ENCODE assay signal across 27 mouse cellular contexts in the genomic region with DNA sequence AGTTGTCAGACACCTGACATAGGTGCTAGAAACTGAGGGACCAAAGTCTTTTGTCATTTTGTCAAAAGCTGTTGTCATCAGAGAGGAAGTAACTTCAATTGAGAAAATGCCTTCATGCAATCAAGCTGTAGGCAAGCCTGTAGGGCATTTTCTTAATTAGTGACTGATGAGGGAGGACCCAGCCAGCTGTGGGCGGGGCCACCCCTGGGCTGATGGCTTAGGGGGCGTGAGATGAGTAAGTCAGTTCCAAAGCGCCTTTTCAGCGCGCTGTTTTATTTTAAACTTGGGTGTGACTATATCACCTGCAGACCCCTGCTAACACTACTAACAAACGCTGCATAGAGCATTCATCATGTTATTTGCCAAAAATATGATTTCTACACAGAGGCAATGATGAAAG.
A peak's percentile ranks its signal among the peaks of the same experiment; 100 is the strongest.
DNase-seq lines count a peak whose midpoint lies in the region; ATAC-seq and TF ChIP-seq lines count a peak whose summit lies in the region.
"Had no signal": no experiment of that assay in that cellular context is flagged by ENCODE, and none has a peak within 500 bp of the region (broad histone marks: within the 10 kb centered on the region; RNA-seq: fewer than 3 reads in every experiment).

No protein-coding gene starts in this region.

- no peak overlapping the region for H3K9ac ChIP-seq in forebrain, embryonic 12.5 days
- H3K9ac ChIP-seq in forebrain, postnatal 0 days: no peak overlapping the region
- no peak overlapping the region for H3K9ac ChIP-seq in liver, embryonic 11.5 days (ENCODE audit: low read depth, low read length)
- H3K9ac ChIP-seq in liver, embryonic 12.5 days: no peak overlapping the region
- H3K9ac ChIP-seq: embryonic facial prominence, embryonic 12.5 days; embryonic facial prominence, embryonic 15.5 days; heart, embryonic 13.5 days; hindbrain, embryonic 12.5 days; intestine, embryonic 15.5 days had no signal

- no peak for TF ChIP-seq CTCF in forebrain, postnatal 0 days (IDR thresholded peaks at IDR 0.05; ENCODE audit: low read depth)

- ATAC-seq in forebrain, embryonic 12.5 days (ENCODE audit: low FRiP score): 0 out of 2 replicates have a peak, but pooled peaks have one; percentile 46
- ATAC-seq in forebrain, postnatal 0 days: no peak
- 0 out of 2 replicates have a peak, but pooled peaks have one; percentile 31 for ATAC-seq in liver, embryonic 11.5 days (replicated peaks; ENCODE audit: low FRiP score)
- ATAC-seq in liver, embryonic 12.5 days: no peak
- ATAC-seq: CD4-positive, CD25-positive, alpha-beta regulatory T cell, adult 4 months; intestine, embryonic 15.5 days had no signal

- no peak overlapping the region for H3K27ac ChIP-seq in forebrain, embryonic 12.5 days
- H3K27ac ChIP-seq in forebrain, postnatal 0 days (ENCODE audit: low read depth, low read length): no peak overlapping the region
- H3K27ac ChIP-seq in liver, embryonic 11.5 days (ENCODE audit: low read depth, low read length): no peak overlapping the region
- no peak overlapping the region for H3K27ac ChIP-seq in liver, embryonic 12.5 days
- H3K27ac ChIP-seq: embryonic facial prominence, embryonic 12.5 days; embryonic facial prominence, embryonic 15.5 days; heart, adult 2 months; heart, embryonic 10.5 days; heart, embryonic 13.5 days; hindbrain, embryonic 12.5 days; intestine, embryonic 15.5 days had no signal

- H3K4me2 ChIP-seq in forebrain, embryonic 12.5 days: no peak overlapping the region
- H3K4me2 ChIP-seq in forebrain, postnatal 0 days (ENCODE audit: low read depth): no peak overlapping the region
- H3K4me2 ChIP-seq in liver, embryonic 11.5 days: no peak overlapping the region
- H3K4me2 ChIP-seq in liver, embryonic 12.5 days: no peak overlapping the region
- H3K4me2 ChIP-seq: embryonic facial prominence, embryonic 12.5 days; embryonic facial prominence, embryonic 15.5 days; heart, embryonic 13.5 days; hindbrain, embryonic 12.5 days; intestine, embryonic 15.5 days had no signal

- 59% methylated on average over 6 of the region's 6 CpGs for WGBS in forebrain, embryonic 12.5 days
- 40% methylated on average over 6 of the region's 6 CpGs for WGBS in forebrain, postnatal 0 days
- 55% methylated on average over 6 of the region's 6 CpGs for WGBS in liver, embryonic 11.5 days
- WGBS in liver, embryonic 12.5 days (ENCODE audit: insufficient replicate concordance): 53% methylated on average over 6 of the region's 6 CpGs

- no peaks in the 10 kb centered on the region for H3K36me3 ChIP-seq in forebrain, embryonic 12.5 days (replicated peaks)
- H3K36me3 ChIP-seq in forebrain, postnatal 0 days (ENCODE audit: insufficient read depth): no peaks in the 10 kb centered on the region
- no peaks in the 10 kb centered on the region for H3K36me3 ChIP-seq in liver, embryonic 11.5 days (ENCODE audit: control insufficient read depth, insufficient read depth, low read length)
- no peaks in the 10 kb centered on the region for H3K36me3 ChIP-seq in liver, embryonic 12.5 days
- H3K36me3 ChIP-seq: embryonic facial prominence, embryonic 12.5 days; embryonic facial prominence, embryonic 15.5 days; heart, embryonic 10.5 days; heart, embryonic 13.5 days; hindbrain, embryonic 12.5 days; intestine, embryonic 15.5 days had no signal

- no peak overlapping the region for H3K4me3 ChIP-seq in forebrain, embryonic 12.5 days (replicated peaks)
- no peak overlapping the region for H3K4me3 ChIP-seq in forebrain, postnatal 0 days (ENCODE audit: low read depth, low read length)
- no peak overlapping the region for H3K4me3 ChIP-seq in liver, embryonic 11.5 days (ENCODE audit: low read depth, low read length)
- H3K4me3 ChIP-seq in liver, embryonic 12.5 days: no peak overlapping the region
- H3K4me3 ChIP-seq: embryonic facial prominence, embryonic 12.5 days; embryonic facial prominence, embryonic 15.5 days; heart, adult 2 months; heart, embryonic 10.5 days; heart, embryonic 13.5 days; hindbrain, embryonic 12.5 days; intestine, embryonic 15.5 days had no signal

- DNase-seq in forebrain, postnatal 0 days: no peak
- no peak for DNase-seq in liver, embryonic 11.5 days (ENCODE audit: low spot score)
- peak; percentile 81 for DNase-seq in A20 (ENCODE audit: low read depth, low spot score)
- DNase-seq in Muller cell, postnatal 12 days (ENCODE audit: inconsistent ontology term): peak; percentile 17
- DNase-seq in layer of hippocampus, adult 9-11 months: no peak
- no peak for DNase-seq in embryo, embryonic 10 days (ENCODE audit: low spot score)
- DNase-seq: adrenal gland, postnatal 10 days; adrenal gland, postnatal 36 days; cerebellum, adult 18-20 months; cerebellum, adult 9-10 months; cerebellum, postnatal 14 days; gastrocnemius, postnatal 10 days; gastrocnemius, postnatal 36 days; heart, adult 2 months; heart, postnatal 14 days; heart, postnatal 4 days; kidney, adult 11 months had no signal

- no peaks in the 10 kb centered on the region for H3K4me1 ChIP-seq in forebrain, embryonic 12.5 days
- no peaks in the 10 kb centered on the region for H3K4me1 ChIP-seq in forebrain, postnatal 0 days (ENCODE audit: insufficient read depth)
- H3K4me1 ChIP-seq in liver, embryonic 11.5 days (replicated peaks; ENCODE audit: control insufficient read depth, insufficient read depth, low read length): no peaks in the 10 kb centered on the region
- H3K4me1 ChIP-seq in liver, embryonic 12.5 days: no peaks in the 10 kb centered on the region
- H3K4me1 ChIP-seq: embryonic facial prominence, embryonic 12.5 days; embryonic facial prominence, embryonic 15.5 days; heart, embryonic 10.5 days; heart, embryonic 13.5 days; hindbrain, embryonic 12.5 days; intestine, embryonic 15.5 days had no signal

- no peaks in the 10 kb centered on the region for H3K9me3 ChIP-seq in forebrain, embryonic 12.5 days
- no peaks in the 10 kb centered on the region for H3K9me3 ChIP-seq in forebrain, postnatal 0 days (ENCODE audit: low read length)
- no peaks in the 10 kb centered on the region for H3K9me3 ChIP-seq in liver, embryonic 11.5 days (ENCODE audit: control insufficient read depth, low read length)
- no peaks in the 10 kb centered on the region for H3K9me3 ChIP-seq in liver, embryonic 12.5 days (replicated peaks)
- H3K9me3 ChIP-seq: embryonic facial prominence, embryonic 12.5 days; embryonic facial prominence, embryonic 15.5 days; heart, embryonic 10.5 days; heart, embryonic 13.5 days; hindbrain, embryonic 12.5 days; intestine, embryonic 15.5 days had no signal

- no peaks in the 10 kb centered on the region for H3K27me3 ChIP-seq in forebrain, embryonic 12.5 days
- no peaks in the 10 kb centered on the region for H3K27me3 ChIP-seq in forebrain, postnatal 0 days (ENCODE audit: insufficient read depth, low read length)
- H3K27me3 ChIP-seq in liver, embryonic 11.5 days (replicated peaks; ENCODE audit: control insufficient read depth, insufficient read depth, low read length): no peaks in the 10 kb centered on the region
- no peaks in the 10 kb centered on the region for H3K27me3 ChIP-seq in liver, embryonic 12.5 days (replicated peaks)
- H3K27me3 ChIP-seq: embryonic facial prominence, embryonic 12.5 days; embryonic facial prominence, embryonic 15.5 days; heart, embryonic 13.5 days; hindbrain, embryonic 12.5 days; intestine, embryonic 15.5 days; Patski had no signal

Comparison
In these comparisons a context has a peak if more than half of its experiments do, and no peak if none do; other contexts are left out.
1. ATAC-seq: peak in forebrain, embryonic 12.5 days (single experiment) and liver, embryonic 11.5 days (single experiment); none in forebrain, postnatal 0 days (single experiment) and liver, embryonic 12.5 days (single experiment).
2. DNase-seq: peak in A20 (single experiment) and Muller cell, postnatal 12 days (single experiment); none in forebrain, postnatal 0 days (single experiment), liver, embryonic 11.5 days (single experiment), layer of hippocampus, adult 9-11 months (single experiment) and embryo, embryonic 10 days (single experiment).